Mouse (Mus musculus): ENCODE data around the gene Mical2. TPM values are rescaled to one million over a fixed set of nuclear protein-coding genes. Genes with fewer than 3 reads are reported as not detected.

Mical2 gene
- total and polyA plus RNA-seq, 3 experiments = not detected

DNA sequence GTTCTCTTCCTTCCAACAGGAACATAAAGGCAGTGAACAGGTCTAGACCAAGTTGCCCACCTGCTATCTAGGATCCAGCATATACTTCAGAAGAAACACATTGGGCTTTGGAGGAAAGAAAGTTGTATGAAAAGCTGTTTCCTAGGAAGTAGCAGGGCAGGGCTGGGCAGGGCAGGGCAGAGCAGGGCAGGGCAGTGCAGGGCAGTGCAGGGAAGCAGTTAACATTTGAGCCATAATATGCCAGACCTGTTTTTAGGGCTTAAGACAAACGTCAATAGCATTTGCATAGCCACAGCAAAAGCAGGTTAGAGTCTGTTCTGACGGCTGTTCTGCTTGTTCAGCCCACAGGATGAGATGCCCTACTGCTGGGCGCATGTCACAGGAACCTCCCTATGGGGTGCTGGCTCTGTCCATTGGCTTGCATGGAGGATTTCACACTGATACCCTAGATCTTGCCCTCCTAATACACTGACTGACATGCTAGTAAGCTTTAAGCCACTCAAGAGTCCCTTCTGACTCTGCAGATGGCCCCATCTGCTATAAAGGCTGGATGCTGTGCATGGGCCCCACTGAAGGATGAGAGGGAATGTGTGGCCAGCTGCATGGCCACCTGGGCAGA, 29.7 kb downstream of the Mical2 start:
- no peaks in the 10 kb centered on the region for H3K27me3 ChIP-seq (ENCODE audit: control insufficient read depth in 1 of 2, insufficient read depth in 2 of 2, low read length in 2 of 2)
- no peaks in the 10 kb centered on the region for H3K9me3 ChIP-seq (replicated peaks; ENCODE audit: insufficient read depth, low read length)
- TF ChIP-seq HCFC1 (IDR thresholded peaks at IDR 0.05; ENCODE audit: low read depth, low read length) (no peak), NELFE (IDR thresholded peaks at IDR 0.05; ENCODE audit: low read depth, low read length) (no peak), POLR2A (IDR thresholded peaks at IDR 0.05; ENCODE audit: control insufficient read depth in 1 of 2, insufficient read depth in 1 of 2, low read depth in 1 of 2, low read length in 2 of 2, poor library complexity in 1 of 2) (no peak), RAD21 (IDR thresholded peaks at IDR 0.05; ENCODE audit: low read depth, low read length) (no peak), ZNF384 (IDR thresholded peaks at IDR 0.05; ENCODE audit: low read depth, low read length) (no peak), BHLHE40 (IDR thresholded peaks at IDR 0.05; ENCODE audit: borderline replicate concordance, low read depth, low read length) (no peak), CTCF (IDR thresholded peaks at IDR 0.05 in 2 of 3, conservative IDR thresholded peaks at IDR 0.05 in 1 of 3; ENCODE audit: control insufficient read depth in 1 of 3, insufficient read depth in 1 of 3, low read depth in 2 of 3, low read length in 3 of 3, poor library complexity in 1 of 3, severe bottlenecking in 1 of 3) (no peak), SMC3 (IDR thresholded peaks at IDR 0.05; ENCODE audit: low read depth, low read length) (no peak), EP300 (IDR thresholded peaks at IDR 0.05; ENCODE audit: low read depth in 1 of 2, low read length in 2 of 2) (no peak), MXI1 (IDR thresholded peaks at IDR 0.05; ENCODE audit: low read depth, low read length) (no peak), POLR2AphosphoS2 (IDR thresholded peaks at IDR 0.05; ENCODE audit: low read length) (no peak), TCF12 (IDR thresholded peaks at IDR 0.05; ENCODE audit: low read depth, low read length) (no peak), GATA1 (IDR thresholded peaks at IDR 0.05; ENCODE audit: low read depth, low read length) (no peak), E2F4 (IDR thresholded peaks at IDR 0.05; ENCODE audit: borderline replicate concordance, low read depth, low read length) (no peak)

DNA sequence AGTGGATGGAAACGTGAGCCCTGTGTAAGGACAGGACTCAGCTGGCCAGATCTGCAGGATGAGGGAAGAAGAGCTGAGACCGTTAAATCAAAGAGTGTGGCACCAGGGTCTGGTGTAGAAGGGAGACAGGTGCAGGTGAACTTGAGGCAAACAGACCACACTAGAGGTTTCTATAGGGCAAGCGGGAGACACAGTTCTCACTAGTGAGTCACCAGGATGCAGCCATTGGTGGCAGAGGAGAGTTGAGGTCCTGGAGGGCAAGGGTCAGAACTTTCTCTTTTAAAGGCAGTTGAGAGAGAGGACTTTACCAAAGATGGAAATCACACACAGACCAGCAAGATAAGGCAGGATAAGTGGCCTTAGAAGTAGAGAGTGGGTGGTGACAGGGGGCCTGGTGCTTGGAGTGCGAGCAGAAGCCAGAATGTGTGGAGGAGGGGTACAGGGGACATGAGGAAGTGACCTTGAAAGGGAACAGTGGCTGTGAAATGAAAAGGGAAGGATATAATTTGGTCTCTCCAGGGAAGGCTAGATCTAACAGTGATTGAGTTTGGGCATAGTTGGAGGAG, 32.8 kb downstream of the Mical2 start:
- Histone ChIP-seq H3K79me2 (ENCODE audit: control insufficient read depth, insufficient read depth, low read length, poor library complexity) (no peaks in the 10 kb centered on the region), H3K4me3 (ENCODE audit: control insufficient read depth in 1 of 2, insufficient read depth in 1 of 2, low read depth in 2 of 2, low read length in 2 of 2) (no peak overlapping the region), H3K9ac (ENCODE audit: control insufficient read depth, low read depth, low read length, poor library complexity, severe bottlenecking) (no peak overlapping the region), H3K27ac (ENCODE audit: control insufficient read depth, low read depth, low read length) (no peak overlapping the region), H3K4me1 (ENCODE audit: control insufficient read depth in 1 of 2, insufficient read depth in 2 of 2, low read length in 2 of 2) (no peaks in the 10 kb centered on the region), H3K27me3 (ENCODE audit: control insufficient read depth in 1 of 2, insufficient read depth in 2 of 2, low read length in 2 of 2) (no peaks in the 10 kb centered on the region), H3K9me3 (replicated peaks; ENCODE audit: insufficient read depth, low read length) (no peaks in the 10 kb centered on the region), H3K36me3 (ENCODE audit: control insufficient read depth in 1 of 2, insufficient read depth in 2 of 2, low read length in 2 of 2) (no peaks in the 10 kb centered on the region)
- no peak for TF ChIP-seq NRF1 (IDR thresholded peaks at IDR 0.05; ENCODE audit: insufficient read depth, low read depth, low read length, poor library complexity, severe bottlenecking)
- TF ChIP-seq UBTF (IDR thresholded peaks at IDR 0.05; ENCODE audit: borderline replicate concordance, insufficient read depth, low read depth, low read length) = no peak
- TF ChIP-seq NELFE (IDR thresholded peaks at IDR 0.05; ENCODE audit: low read depth, low read length) = no peak
- no peak for TF ChIP-seq TBP (IDR thresholded peaks at IDR 0.05; ENCODE audit: low read depth, low read length)
- TF ChIP-seq USF1 (IDR thresholded peaks at IDR 0.05; ENCODE audit: low read depth, low read length) = no peak
- no peak for TF ChIP-seq POLR2AphosphoS5 (IDR thresholded peaks at IDR 0.05; ENCODE audit: borderline replicate concordance, low read depth, low read length)
- TF ChIP-seq BHLHE40 (IDR thresholded peaks at IDR 0.05; ENCODE audit: borderline replicate concordance, low read depth, low read length) = no peak
- no peak for TF ChIP-seq MYC (IDR thresholded peaks at IDR 0.05; ENCODE audit: low read depth, low read length)
- no peak for TF ChIP-seq ZKSCAN1 (IDR thresholded peaks at IDR 0.05; ENCODE audit: low read depth, low read length)
- TF ChIP-seq MXI1 (IDR thresholded peaks at IDR 0.05; ENCODE audit: low read depth, low read length) = no peak
- TF ChIP-seq MAZ (IDR thresholded peaks at IDR 0.05; ENCODE audit: low read depth, low read length) = no peak
- TF ChIP-seq CHD2 (IDR thresholded peaks at IDR 0.05; ENCODE audit: low read length) = no peak
- TF ChIP-seq SIN3A (IDR thresholded peaks at IDR 0.05; ENCODE audit: low read length) = no peak
- TF ChIP-seq GABPA (IDR thresholded peaks at IDR 0.05; ENCODE audit: low read depth, low read length) = no peak
- TF ChIP-seq ELF1 (IDR thresholded peaks at IDR 0.05; ENCODE audit: low read depth, low read length) = no peak
- TF ChIP-seq MAFK (IDR thresholded peaks at IDR 0.05; ENCODE audit: borderline replicate concordance, low read depth, low read length) = no peak
- TF ChIP-seq ZC3H11A (IDR thresholded peaks at IDR 0.05; ENCODE audit: low read depth, low read length) = no peak
- TF ChIP-seq USF2 (IDR thresholded peaks at IDR 0.05; ENCODE audit: borderline replicate concordance in 1 of 2, insufficient read depth in 1 of 2, low read depth in 1 of 2, low read length in 2 of 2) = no peak
- TF ChIP-seq POLR2AphosphoS2 (IDR thresholded peaks at IDR 0.05; ENCODE audit: low read length) = no peak
- no peak for TF ChIP-seq SMC3 (IDR thresholded peaks at IDR 0.05; ENCODE audit: low read depth, low read length)
- no peak for DNase-seq (ENCODE audit: low read depth, low spot score)

More for the DNA sequence above, 29.7 kb downstream of the Mical2 start:
- no peak overlapping the region for H3K27ac ChIP-seq (ENCODE audit: control insufficient read depth, low read depth, low read length)
- no peak overlapping the region for H3K4me3 ChIP-seq (ENCODE audit: control insufficient read depth in 1 of 2, insufficient read depth in 1 of 2, low read depth in 2 of 2, low read length in 2 of 2)
- H3K9ac ChIP-seq (ENCODE audit: control insufficient read depth, low read depth, low read length, poor library complexity, severe bottlenecking) = no peak overlapping the region
- no peaks in the 10 kb centered on the region for H3K79me2 ChIP-seq (ENCODE audit: control insufficient read depth, insufficient read depth, low read length, poor library complexity)
- H3K4me1 ChIP-seq (ENCODE audit: control insufficient read depth in 1 of 2, insufficient read depth in 2 of 2, low read length in 2 of 2) = no peaks in the 10 kb centered on the region
- H3K36me3 ChIP-seq (ENCODE audit: control insufficient read depth in 1 of 2, insufficient read depth in 2 of 2, low read length in 2 of 2) = no peaks in the 10 kb centered on the region
- DNase-seq (ENCODE audit: low read depth, low spot score) = no peak
